Mouse (Mus musculus) lung, embryonic 16.5 days (tissue): ENCODE data around the gene Cyp4f39. TPM values are rescaled to one million over a fixed set of nuclear protein-coding genes. Genes with fewer than 3 reads are reported as not detected.

Experiments used
- ATAC-seq: fragments of 200-750 bp; cut with Nextera tagmentation; 2 replicates; pipeline ENCODE4 v1.8.0; 2017; ENCODE audit warnings: low read depth, mild to moderate bottlenecking, moderate library complexity
- H3K27ac ChIP-seq: fragments of 300-500 bp; sonication (generic); 2 replicates; pipeline ENCODE4 v1.5.1; 2014; ENCODE audit warnings: mild to moderate bottlenecking, control low read depth, low read length
- H3K27me3 ChIP-seq: fragments of 300-500 bp; sonication (generic); 2 replicates; pipeline ENCODE4 v1.6.1; 2014; ENCODE audit warnings: low read depth, low read length, mixed read lengths; ENCODE audit not compliant: control insufficient read depth, insufficient read depth
- H3K36me3 ChIP-seq: fragments of 300-500 bp; sonication (generic); 2 replicates; pipeline ENCODE4 v1.6.1; 2014; ENCODE audit warnings: low read length; ENCODE audit not compliant: control insufficient read depth, insufficient read depth
- H3K4me1 ChIP-seq: fragments of 300-500 bp; sonication (generic); replicated peaks from 2 replicates; pipeline ENCODE4 v1.6.1; 2014; ENCODE audit warnings: low read length, mixed read lengths; ENCODE audit not compliant: control insufficient read depth, insufficient read depth
- H3K4me2 ChIP-seq: fragments of 300-500 bp; sonication (generic); 2 replicates; pipeline ENCODE4 v1.6.1; 2014; ENCODE audit warnings: low read depth, low read length, control low read depth
- H3K4me3 ChIP-seq: fragments of 300-500 bp; sonication (generic); 2 replicates; pipeline ENCODE4 v1.5.1; 2014; ENCODE audit warnings: mild to moderate bottlenecking, low read length, control low read depth
- H3K9ac ChIP-seq: fragments of 300-500 bp; sonication (generic); 2 replicates; pipeline ENCODE4 v1.6.1; 2014; ENCODE audit warnings: low read length, control low read depth
- H3K9me3 ChIP-seq: fragments of 300-500 bp; sonication (generic); 2 replicates; pipeline ENCODE4 v1.6.1; 2016; ENCODE audit warnings: low read length; ENCODE audit not compliant: control insufficient read depth
- WGBS: fragments of 180-500 bp; shearing (Covaris S2); extraction: QIAGEN DNeasy Blood & Tissue Kit; methylation state at CpG from one replicate; pipeline ENCODE4 v1.1.7; 2014; 5-methylcytosine and 5-hydroxymethylcytosine counted together
- polyA plus RNA-seq: library from polyadenylated mRNA; unstranded; fragments of >200 nt; fragmentation: Nextera tagmentation; extraction: Ambion mirVana; gene quantifications from 2 replicates; pipeline ENCODE4 v1.2.1, GENCODE M21; 2015

Cyp4f39 gene
- polyA plus RNA-seq, 1 experiment from 2014 or later, result 0.69 TPM

DNA sequence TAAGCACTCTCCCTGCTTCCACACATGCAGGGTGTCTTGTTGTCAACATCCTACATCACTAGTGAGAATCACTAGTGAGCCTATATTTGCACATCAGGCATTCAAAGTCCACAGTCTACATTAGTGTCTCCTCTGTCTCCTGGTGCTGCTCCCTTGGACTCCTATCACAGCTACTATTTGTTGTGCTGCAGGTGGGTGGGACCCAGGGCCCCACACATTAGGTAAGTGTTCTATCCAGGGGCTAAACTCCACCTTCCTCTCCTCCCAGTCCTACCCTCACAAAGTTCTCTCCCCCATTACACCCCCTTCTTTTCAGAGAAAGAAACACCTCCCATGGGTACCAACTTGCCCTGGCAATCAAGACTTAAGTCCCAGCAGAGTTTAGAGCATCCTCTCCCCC, 25.9 kb upstream of the Cyp4f39 start:
- H3K9ac ChIP-seq, result no peak overlapping the region
- H3K9me3 ChIP-seq, result no peaks in the 10 kb centered on the region
- no peaks in the 10 kb centered on the region for H3K27me3 ChIP-seq
- no peaks in the 10 kb centered on the region for H3K36me3 ChIP-seq
- no peak overlapping the region for H3K4me2 ChIP-seq
- H3K27ac ChIP-seq, result no peak overlapping the region
- no peak for ATAC-seq
- no peaks in the 10 kb centered on the region for H3K4me1 ChIP-seq
- H3K4me3 ChIP-seq, result no peak overlapping the region

DNA sequence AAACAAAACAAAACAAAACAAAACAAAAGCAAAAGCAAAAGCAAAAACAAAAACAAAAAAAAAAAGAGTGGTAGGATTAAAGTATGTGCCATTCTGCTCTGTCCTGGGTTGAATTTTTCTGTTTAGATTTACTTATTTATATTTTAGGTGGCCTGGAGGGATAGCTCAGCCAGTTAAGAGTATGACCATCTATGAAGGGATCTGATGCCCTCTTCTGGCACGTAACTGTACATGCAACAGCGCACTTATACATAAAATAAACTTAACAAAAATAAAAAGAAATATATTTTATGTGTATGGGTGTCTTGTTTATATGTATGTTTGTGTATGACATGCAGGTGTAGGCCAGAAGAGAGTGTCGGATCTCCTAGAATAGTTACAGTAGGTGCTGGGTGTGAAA, 20.6 kb upstream of the Cyp4f39 start:
- H3K9ac ChIP-seq, result no peak overlapping the region
- no peak overlapping the region for H3K4me2 ChIP-seq
- WGBS, result 54% methylated on average over 3 of the region's 3 CpGs
- no peak overlapping the region for H3K4me3 ChIP-seq
- no peaks in the 10 kb centered on the region for H3K27me3 ChIP-seq
- H3K9me3 ChIP-seq, result no peaks in the 10 kb centered on the region
- no peaks in the 10 kb centered on the region for H3K4me1 ChIP-seq
- no peak overlapping the region for H3K27ac ChIP-seq
- no peaks in the 10 kb centered on the region for H3K36me3 ChIP-seq
- no peak for ATAC-seq

GRCm38 (mm10) chr17:32434324-32434723, 18.2 kb upstream of the Cyp4f39 start:
- no peaks in the 10 kb centered on the region for H3K9me3 ChIP-seq
- H3K27ac ChIP-seq, result no peak overlapping the region
- H3K4me3 ChIP-seq, result no peak overlapping the region
- no peaks in the 10 kb centered on the region for H3K36me3 ChIP-seq
- ATAC-seq, result no peak
- H3K4me1 ChIP-seq, result no peaks in the 10 kb centered on the region
- H3K9ac ChIP-seq, result no peak overlapping the region
- WGBS, result 37% methylated on average over 4 of the region's 4 CpGs
- no peaks in the 10 kb centered on the region for H3K27me3 ChIP-seq
- no peak overlapping the region for H3K4me2 ChIP-seq

- Histone ChIP-seq H3K27ac (no peak overlapping the region), H3K4me3 (no peak overlapping the region), H3K27me3 (no peaks in the 10 kb centered on the region), H3K4me2 (no peak overlapping the region), H3K9me3 (no peaks in the 10 kb centered on the region), H3K4me1 (no peaks in the 10 kb centered on the region), H3K36me3 (no peaks in the 10 kb centered on the region), H3K9ac (no peak overlapping the region)
- WGBS, result 76% methylated on average over 5 of the region's 5 CpGs
- no peak for ATAC-seq
These were observed 17.4 kb upstream of the Cyp4f39 start for GRCm38 (mm10) chr17:32435151-32435550.

- no peak overlapping the region for H3K27ac ChIP-seq
- H3K4me2 ChIP-seq, result no peak overlapping the region
- no peak for ATAC-seq
- no peak overlapping the region for H3K4me3 ChIP-seq
- no peaks in the 10 kb centered on the region for H3K27me3 ChIP-seq
- no peak overlapping the region for H3K9ac ChIP-seq
- no peaks in the 10 kb centered on the region for H3K9me3 ChIP-seq
- WGBS, result 93% methylated on average over 4 of the region's 4 CpGs
- no peaks in the 10 kb centered on the region for H3K36me3 ChIP-seq
- no peaks in the 10 kb centered on the region for H3K4me1 ChIP-seq
These were observed 15.4 kb upstream of the Cyp4f39 start for GRCm38 (mm10) chr17:32437106-32437505.

GRCm38 (mm10) chr17:32443245-32443644, 9.3 kb upstream of the Cyp4f39 start:
- Histone ChIP-seq H3K4me3 (no peak overlapping the region), H3K36me3 (no peaks in the 10 kb centered on the region), H3K27ac (no peak overlapping the region), H3K9ac (no peak overlapping the region), H3K27me3 (no peaks in the 10 kb centered on the region), H3K4me2 (no peak overlapping the region), H3K9me3 (peaks cover 2% of the 10 kb centered on the region; the same call in 1 of the 2 replicates), H3K4me1 (no peaks in the 10 kb centered on the region)
- ATAC-seq, result no peak
- 68% methylated on average over 6 of the region's 6 CpGs for WGBS

- Histone ChIP-seq H3K36me3 (no peaks in the 10 kb centered on the region), H3K27me3 (no peaks in the 10 kb centered on the region), H3K27ac (no peak overlapping the region), H3K4me1 (no peaks in the 10 kb centered on the region), H3K4me2 (no peak overlapping the region), H3K9me3 (peaks cover 2% of the 10 kb centered on the region; the same call in 1 of the 2 replicates), H3K9ac (no peak overlapping the region), H3K4me3 (no peak overlapping the region)
- no peak for ATAC-seq
- 68% methylated on average over 5 of the region's 5 CpGs for WGBS
These were observed 7.5 kb upstream of the Cyp4f39 start for GRCm38 (mm10) chr17:32445016-32445415.

DNA sequence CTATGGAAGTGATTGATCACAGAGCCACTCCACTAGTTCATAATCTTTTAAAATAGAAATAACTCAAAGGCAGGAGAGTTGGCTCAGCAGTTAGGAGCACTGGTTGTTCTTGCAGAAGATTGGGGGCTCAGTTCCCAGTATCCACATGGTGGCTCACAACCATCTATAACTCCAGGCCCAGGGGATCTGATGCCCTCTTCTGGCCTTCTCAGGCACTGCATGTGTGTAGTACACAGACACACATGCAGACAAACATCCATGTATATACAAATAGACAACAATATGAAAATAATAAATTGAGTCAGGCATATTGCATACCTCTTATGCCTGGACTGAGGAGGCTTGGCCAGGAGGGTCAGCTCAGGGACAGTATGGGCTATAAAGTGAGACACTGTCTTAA, 5.3 kb upstream of the Cyp4f39 start:
- ATAC-seq, result no peak
- no peak overlapping the region for H3K4me3 ChIP-seq
- no peaks in the 10 kb centered on the region for H3K27me3 ChIP-seq
- H3K27ac ChIP-seq, result no peak overlapping the region
- H3K4me1 ChIP-seq, result no peaks in the 10 kb centered on the region
- no peak overlapping the region for H3K9ac ChIP-seq
- H3K36me3 ChIP-seq, result no peaks in the 10 kb centered on the region
- no peak overlapping the region for H3K4me2 ChIP-seq
- peaks cover 2% of the 10 kb centered on the region; the same call in 1 of the 2 replicates for H3K9me3 ChIP-seq

DNA sequence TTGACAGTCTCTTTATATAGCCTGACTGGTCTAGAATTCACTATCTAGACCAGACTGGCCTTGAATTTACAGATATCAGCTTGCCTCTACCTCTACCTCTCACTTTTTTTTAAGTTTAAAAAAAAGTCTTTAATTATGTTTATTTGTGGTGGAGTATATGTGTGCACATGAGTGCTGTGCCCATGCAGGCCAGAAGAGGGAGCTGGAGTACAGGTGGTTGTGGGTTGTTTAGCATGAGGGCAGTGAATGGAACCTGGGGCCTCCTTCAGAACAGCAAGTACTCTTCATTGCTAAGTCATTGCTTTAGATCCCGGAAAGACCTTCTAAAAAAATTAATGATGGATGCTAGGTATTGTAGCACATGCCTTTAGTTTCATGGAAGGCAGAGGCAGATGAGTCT, 3.5 kb upstream of the Cyp4f39 start:
- 97% methylated on average over 1 of the region's 1 CpGs for WGBS

More for the DNA sequence above, 3.5 kb upstream of the Cyp4f39 start:
- Histone ChIP-seq H3K4me3 (no peak overlapping the region), H3K4me1 (no peaks in the 10 kb centered on the region), H3K4me2 (no peak overlapping the region), H3K9ac (no peak overlapping the region), H3K9me3 (peaks cover 2% of the 10 kb centered on the region; the same call in 1 of the 2 replicates), H3K27me3 (no peaks in the 10 kb centered on the region), H3K27ac (no peak overlapping the region), H3K36me3 (no peaks in the 10 kb centered on the region)
- ATAC-seq, result no peak
